ENCODE assay signal across 8 mouse cellular contexts in genomic region chr13:21179367-21179723, GRCm38 (mm10). TPM values are rescaled to one million over a fixed set of nuclear protein-coding genes. Genes with fewer than 3 reads are reported as not detected.
A peak's percentile ranks its signal among the peaks of the same experiment; 100 is the strongest.
DNase-seq lines count a peak whose midpoint lies in the region; ATAC-seq and TF ChIP-seq lines count a peak whose summit lies in the region.

Gene Trim27, plus strand, starts transcription at chr13:21179445.

- H3K4me1 ChIP-seq in E14TG2a.4 (replicated peaks; ENCODE audit: low read depth, low read length), result peaks cover 68% of the 10 kb centered on the region
- peaks cover 22% of the 10 kb centered on the region for H3K4me1 ChIP-seq in heart, embryonic 16.5 days (ENCODE audit: control insufficient read depth, insufficient read depth, low read length)

- DNase-seq in heart, adult 18-20 months, result no peak
- DNase-seq in heart, adult 11 months, result no peak
- DNase-seq in left cerebral cortex, postnatal 14 days (ENCODE audit: low spot score in 2 of 2), result no peak
- DNase-seq in cerebellum, postnatal 14 days, result no peak

- H3K36me3 ChIP-seq in E14TG2a.4 (ENCODE audit: insufficient read depth, low read length), result peaks cover 34% of the 10 kb centered on the region
- peaks cover 15% of the 10 kb centered on the region for H3K36me3 ChIP-seq in heart, embryonic 16.5 days (ENCODE audit: control insufficient read depth, insufficient read depth)

- WGBS in heart, embryonic 16.5 days, result 0% methylated on average over 15 of the region's 15 CpGs

- H3K4me2 ChIP-seq in heart, embryonic 16.5 days (ENCODE audit: low read depth, low read length), result peak within 1 kb of the TSS; percentile 92

- H3K9me3 ChIP-seq in E14TG2a.4 (ENCODE audit: low read length), result no peaks in the 10 kb centered on the region
- H3K9me3 ChIP-seq in heart, embryonic 16.5 days (replicated peaks; ENCODE audit: control insufficient read depth, low read length), result no peaks in the 10 kb centered on the region

- no peak for TF ChIP-seq CTCF in E14TG2a.4 (conservative IDR thresholded peaks at IDR 0.05; ENCODE audit: low read length)

- H3K4me3 ChIP-seq in E14TG2a.4 (replicated peaks; ENCODE audit: low read length), result peak within 1 kb of the TSS; percentile 98
- H3K4me3 ChIP-seq in heart, embryonic 16.5 days (ENCODE audit: low read length), result peak within 1 kb of the TSS; percentile 84

- intact Hi-C loops in left cerebral cortex, postnatal 14 days (cut with DNase I), result loop anchor here (10.0 kb wide), 1 partner anchor 145 kb away; no protein-coding TSS in a partner anchor

- ATAC-seq in erythroblast, adult 5-6 weeks (replicated peaks; ENCODE audit: low FRiP score, poor library complexity, severe bottlenecking), result peak; percentile 70
- ATAC-seq in heart, embryonic 16.5 days (replicated peaks; ENCODE audit: extremely low read depth, insufficient read depth, low FRiP score), result peak; percentile 20
- peak; percentile 19; the same call in 1 of the 2 replicates for ATAC-seq in monocyte, adult 5-6 weeks (replicated peaks; ENCODE audit: insufficient number of reproducible peaks, low FRiP score, low TSS enrichment, poor library complexity, severe bottlenecking)

- H3K9ac ChIP-seq in heart, embryonic 16.5 days (ENCODE audit: low read length), result peak within 1 kb of the TSS; percentile 93

- H3K27me3 ChIP-seq in E14TG2a.4 (ENCODE audit: insufficient read depth, low read length), result no peaks in the 10 kb centered on the region
- no peaks in the 10 kb centered on the region for H3K27me3 ChIP-seq in heart, embryonic 16.5 days (ENCODE audit: control insufficient read depth, insufficient read depth, low read length)

- H3K27ac ChIP-seq in heart, embryonic 16.5 days (ENCODE audit: low read length), result peak within 1 kb of the TSS; percentile 93

RNA-seq across cellular contexts. Expression of gene Trim27, which starts in this region (rescaled TPM):
- total RNA-seq in heart, adult 18-20 months (2021), result 10 to 100 TPM; 20.5 to 21.4 TPM
- total RNA-seq in erythroblast, adult 5-6 weeks (2015; ENCODE audit: low replicate concordance), result 11.9 and 18.4 TPM in 2 replicates
- 37.4 and 42.5 TPM in 2 replicates for total RNA-seq in erythroblast, adult 5-6 weeks (2017; ENCODE audit: low replicate concordance)
- polyA plus RNA-seq in heart, embryonic 16.5 days (2015; fragmentation: Nextera tagmentation; extraction: Ambion mirVana), result 72.4 and 72.8 TPM in 2 replicates
- 10 to 100 TPM; 35.7 to 42.3 TPM for total RNA-seq in left cerebral cortex, postnatal 14 days (2021)
- total RNA-seq in monocyte, adult 5-6 weeks (2017), result 81.0 to 103 TPM (median 88.2 TPM) in 3 replicates

Comparison
In these comparisons a context has a peak if more than half of its experiments do, and no peak if none do; other contexts are left out.
1. ATAC-seq: peak in every context shown above with its lines; median percentile 70 in erythroblast, adult 5-6 weeks; 20 in heart, embryonic 16.5 days; 19 in monocyte, adult 5-6 weeks.